Mouse (Mus musculus): Measurements from ENCODE around the gene Vmn1r59. TPM values are rescaled to one million over a fixed set of nuclear protein-coding genes. Genes with fewer than 3 reads are reported as not detected.
"Not testable (repeated sequence)": the region's sequence is repeated elsewhere in the genome, so short reads cannot be mapped to it uniquely, and the experiment has no call there.

The Vmn1r59 gene
- total RNA-seq (2022) = not detected

DNA sequence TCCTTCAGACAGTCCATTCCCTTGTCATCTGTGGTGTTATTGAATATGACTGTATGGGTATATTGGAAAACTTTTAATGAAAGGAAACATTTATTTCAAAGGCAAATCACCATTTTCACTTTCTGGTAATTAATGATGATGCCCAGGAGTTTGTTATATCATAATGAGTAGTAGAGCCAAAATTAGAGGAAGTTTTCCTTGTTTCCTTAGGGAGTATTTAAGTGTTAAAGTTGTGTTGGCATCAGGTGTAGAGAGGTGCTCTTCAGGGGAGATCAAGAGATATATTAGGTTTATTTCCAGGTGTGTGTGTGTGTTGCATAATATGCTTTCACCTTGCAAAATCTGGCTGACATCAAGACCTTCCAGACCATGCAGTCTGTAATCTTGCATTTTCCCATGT lies at the start of gene Vmn1r59:
Vmn1r59 (minus strand) TSS at position 101 of the 400 bp plus-strand sequence.
- DNase-seq (ENCODE audit: low spot score in 2 of 2) = no peak

- DNase-seq (ENCODE audit: low spot score in 2 of 2) = not testable (repeated sequence)
Measured at GRCm38 (mm10) chr7:5493856-5494255, 37.3 kb upstream of the Vmn1r59 start, which contains the start of gene Vmn2r28. Gene Vmn2r28 (minus strand): TSS chr7:5493956.

DNA sequence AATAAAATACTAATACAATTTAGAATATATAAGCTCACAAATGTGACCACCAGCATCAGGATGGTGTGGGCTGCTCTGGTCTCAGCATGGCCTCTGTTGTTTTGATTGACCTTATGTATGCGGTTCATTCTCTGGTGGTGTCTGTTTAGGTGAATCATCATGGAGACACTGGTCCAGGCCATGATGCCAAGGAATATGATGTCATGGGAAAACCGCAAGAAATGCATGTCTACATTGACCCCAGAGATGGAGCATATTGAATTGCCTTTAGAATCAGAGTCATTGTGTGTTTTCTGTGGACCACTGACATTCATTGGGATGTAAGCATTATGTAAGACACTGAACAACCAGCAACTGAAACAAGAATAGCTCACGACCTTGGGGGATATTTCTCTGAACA lies 2.6 kb downstream of the Vmn1r59 start:
- not testable (repeated sequence) for DNase-seq (ENCODE audit: low spot score in 2 of 2)

DNA sequence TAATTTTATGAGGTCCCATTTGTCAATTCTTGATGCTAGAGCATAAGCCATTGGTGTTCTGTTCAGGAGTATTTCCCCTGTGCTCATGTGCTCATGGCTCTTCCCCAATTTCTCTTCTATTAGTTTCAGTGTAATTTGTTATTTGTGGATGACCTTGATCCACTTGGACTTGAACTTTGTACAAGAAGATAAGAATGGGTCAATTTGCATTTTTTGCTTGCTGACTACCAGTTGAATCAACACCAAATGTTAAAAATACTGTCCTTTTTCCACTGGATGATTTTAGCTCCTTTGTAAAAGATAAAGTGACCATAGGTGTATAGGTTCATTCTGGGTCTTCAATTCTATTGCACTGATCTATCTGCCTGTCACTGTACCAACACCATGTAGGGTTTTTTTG lies 7.9 kb downstream of the Vmn1r59 start:
- DNase-seq (ENCODE audit: low spot score in 2 of 2) = no peak

- not testable (repeated sequence) for DNase-seq (ENCODE audit: low spot score in 2 of 2)
Measured at GRCm38 (mm10) chr7:5413296-5413695, 43.3 kb downstream of the Vmn1r59 start, which contains the start of gene Vmn1r58. Gene Vmn1r58 (minus strand): TSS chr7:5413396.

- DNase-seq (ENCODE audit: low spot score in 2 of 2) = no peak
Measured at GRCm38 (mm10) chr7:5406201-5406600, 50.4 kb downstream of the Vmn1r59 start.

Other genes with a start within 250 kb of the Vmn1r59 start
- not detected for gene Vmn1r57, start 238.3 kb downstream of the Vmn1r59 start, total RNA-seq (2022)
- gene Gm5065, start 106.2 kb downstream of the Vmn1r59 start, total RNA-seq (2022) = not detected
- not detected for gene Nlrp2, start 105.7 kb downstream of the Vmn1r59 start, total RNA-seq (2022)
- gene Vmn1r58, start 43.4 kb downstream of the Vmn1r59 start, total RNA-seq (2022) = under 1 TPM in 1 of 4 experiments, not detected in 3; 0.08 TPM
- gene Vmn2r28, start 37.2 kb upstream of the Vmn1r59 start, total RNA-seq (2022) = not detected
- gene Vmn1r60, start 90.5 kb upstream of the Vmn1r59 start, total RNA-seq (2022) = not detected
- gene Vmn1r61, start 156.5 kb upstream of the Vmn1r59 start, total RNA-seq (2022) = not detected
- gene Vmn1r62, start 216.9 kb upstream of the Vmn1r59 start, total RNA-seq (2022) = not detected

Data from left cerebral cortex, adult 8-10 months (tissue).